Mouse (Mus musculus) right cerebral cortex, postnatal 10 days (tissue): ENCODE data around the gene Zfp352.
"Not testable (repeated sequence)": the region's sequence is repeated elsewhere in the genome, so short reads cannot be mapped to it uniquely, and the experiment has no call there.

Experiments
- DNase-seq, 2 experiments: peaks; one replicate each; pipeline ENCODE4 v3.0.0; 2021; ENCODE audit warnings: low spot score in 2 of 2

Zfp352 gene

GRCm38 (mm10) chr4:90218520-90218919, at the start of gene Zfp352:
TSS of gene Zfp352 (plus strand) at chr4:90218820.
- DNase-seq: no peak

- peak; percentile 18 to 29 for DNase-seq
These were observed 47.6 kb upstream of the Zfp352 start for GRCm38 (mm10) chr4:90170890-90171483.

GRCm38 (mm10) chr4:90174036-90174435, 44.6 kb upstream of the Zfp352 start:
- no peak for DNase-seq

- DNase-seq: no peak
These were observed 15.2 kb upstream of the Zfp352 start for GRCm38 (mm10) chr4:90203421-90203820.

GRCm38 (mm10) chr4:90211475-90211874, 7.1 kb upstream of the Zfp352 start:
- no peak for DNase-seq

- DNase-seq: no peak
These were observed 6.5 kb upstream of the Zfp352 start for GRCm38 (mm10) chr4:90212076-90212475.

GRCm38 (mm10) chr4:90235646-90236045, 17.0 kb downstream of the Zfp352 start:
- not testable (repeated sequence) for DNase-seq

GRCm38 (mm10) chr4:90269781-90270180, 51.2 kb downstream of the Zfp352 start:
- no peak for DNase-seq
